Mouse (Mus musculus) erythroblast, embryonic 14.5 days (primary cell): ENCODE measurements around the gene Katna1. TPM values are rescaled to one million over a fixed set of nuclear protein-coding genes. Genes with fewer than 3 reads are reported as not detected.

Source experiments
- H3K27me3 ChIP-seq: 2 replicates; pipeline ENCODE4 v1.6.1; 2012; ENCODE audit warnings: inconsistent platforms; ENCODE audit not compliant: control insufficient read depth
- H3K36me3 ChIP-seq: 2 replicates; pipeline ENCODE4 v1.6.1; 2012; ENCODE audit warnings: mild to moderate bottlenecking, inconsistent platforms; ENCODE audit not compliant: control insufficient read depth
- H3K4me1 ChIP-seq: 2 replicates; pipeline ENCODE4 v1.6.1; 2012; ENCODE audit warnings: inconsistent platforms; ENCODE audit not compliant: control insufficient read depth
- H3K4me3 ChIP-seq: replicated peaks from 2 replicates; pipeline ENCODE3; 2012; ENCODE audit warnings: moderate library complexity, mild to moderate bottlenecking, inconsistent platforms
- H3K9me3 ChIP-seq: 2 replicates; pipeline ENCODE4 v1.6.1; 2012; ENCODE audit warnings: low read length, inconsistent platforms, mixed read lengths; ENCODE audit not compliant: control insufficient read depth
- GATA1 ChIP-seq: IDR thresholded peaks from 2 replicates; pipeline ENCODE4 v1.6.1; 2012; ENCODE audit warnings: low read length, inconsistent platforms, mixed read lengths
- TAL1 ChIP-seq: IDR thresholded peaks from 3 replicates; pipeline ENCODE4 v1.6.1; 2012; ENCODE audit warnings: low read length, inconsistent platforms, mixed read lengths
- polyA plus RNA-seq: library from polyadenylated mRNA; stranded (reverse); fragments of >175 nt; gene quantifications from 2 replicates; pipeline ENCODE4 v1.2.3, GENCODE M21; 2012

Katna1 gene
- polyA plus RNA-seq, 1 experiment = 0.23 TPM

DNA sequence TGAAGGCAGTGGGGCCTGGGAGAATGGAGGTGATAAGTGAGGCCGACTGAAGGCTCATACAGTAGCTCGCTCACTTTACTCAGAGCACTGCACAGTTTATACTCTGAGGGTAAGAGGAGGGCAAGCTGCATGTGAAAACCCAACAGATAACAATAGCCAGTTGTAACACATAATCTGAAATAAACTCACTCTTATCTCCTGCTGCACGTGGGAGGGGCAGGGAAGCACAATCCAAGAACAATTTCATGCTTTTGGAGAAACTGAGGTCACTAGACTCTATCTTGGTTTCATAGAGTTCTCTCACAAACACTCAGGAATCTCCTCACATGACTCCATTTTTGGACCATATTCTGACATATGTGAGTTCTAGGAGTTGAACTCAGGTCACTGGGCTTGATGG lies 75.5 kb downstream of the Katna1 start:
- H3K9me3 ChIP-seq = no peaks in the 10 kb centered on the region
- no peak overlapping the region for H3K4me3 ChIP-seq
- H3K27me3 ChIP-seq = no peaks in the 10 kb centered on the region
- H3K4me1 ChIP-seq = no peaks in the 10 kb centered on the region
- TF ChIP-seq GATA1 = no peak
- TF ChIP-seq TAL1 = no peak
- H3K36me3 ChIP-seq = peaks cover 97% of the 10 kb centered on the region

DNA sequence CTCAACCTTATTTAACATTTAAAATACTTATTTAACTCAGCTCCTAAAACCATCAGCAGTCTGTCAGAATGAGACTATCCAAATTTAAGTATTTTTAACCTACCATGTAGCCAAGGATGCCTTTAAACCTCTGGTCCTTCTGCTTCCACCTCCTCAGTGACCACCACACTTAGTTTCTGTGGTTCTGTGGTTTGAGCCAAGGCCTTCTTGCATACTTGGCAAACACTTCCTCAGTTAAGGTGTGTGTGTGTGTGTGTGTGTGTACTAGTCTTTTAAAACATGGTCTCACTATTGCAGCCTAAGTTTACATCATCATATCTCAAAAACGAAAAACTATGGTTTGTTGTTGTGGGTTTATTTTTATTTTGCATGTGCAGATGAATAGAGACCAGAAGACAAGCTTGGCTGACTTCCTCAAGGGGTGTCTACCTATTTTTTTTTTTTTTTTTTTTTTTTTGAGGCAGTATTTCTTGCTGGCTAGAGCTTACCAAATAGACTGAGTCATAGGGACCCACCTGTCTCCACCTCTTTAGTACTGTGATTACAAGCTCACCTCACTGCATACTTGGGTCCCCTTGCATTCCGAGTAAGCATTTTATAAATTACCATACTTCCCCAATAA lies 76.8 kb downstream of the Katna1 start:
- Histone ChIP-seq H3K36me3 (peaks cover 97% of the 10 kb centered on the region), H3K4me3 (no peak overlapping the region), H3K4me1 (no peaks in the 10 kb centered on the region; the same call in 1 of the 2 replicates), H3K9me3 (no peaks in the 10 kb centered on the region), H3K27me3 (no peaks in the 10 kb centered on the region)
- TF ChIP-seq GATA1 (no peak), TAL1 (no peak)

GRCm38 (mm10) chr10:7809937-7810336 lies 84.1 kb downstream of the Katna1 start:
- Histone ChIP-seq H3K4me1 (no peaks in the 10 kb centered on the region; the same call in 1 of the 2 replicates), H3K9me3 (no peaks in the 10 kb centered on the region), H3K27me3 (no peaks in the 10 kb centered on the region), H3K36me3 (peaks cover 96% of the 10 kb centered on the region), H3K4me3 (no peak overlapping the region)
- TF ChIP-seq GATA1 = no peak
- TF ChIP-seq TAL1 = no peak

Other genes starting within 250 kb of the Katna1 start
- not detected in 2 replicates for gene Lrp11, start 136.2 kb upstream of the Katna1 start, polyA plus RNA-seq
- 0.03 and 0.23 TPM in 2 replicates for gene Nup43, start 58.5 kb upstream of the Katna1 start, polyA plus RNA-seq
- gene Pcmt1, start 44.9 kb upstream of the Katna1 start, polyA plus RNA-seq = 8.2 and 8.5 TPM in 2 replicates
- 0.15 and 0.16 TPM in 2 replicates for gene Lats1, start 44.8 kb upstream of the Katna1 start, polyA plus RNA-seq
- 1.3 and 1.4 TPM in 2 replicates for gene Ginm1, start 66.8 kb downstream of the Katna1 start, polyA plus RNA-seq
- 0.38 and 0.91 TPM in 2 replicates for gene Ppil4, start 66.9 kb downstream of the Katna1 start, polyA plus RNA-seq
- not detected in 2 replicates for gene Zc3h12d, start 106.5 kb downstream of the Katna1 start, polyA plus RNA-seq
- gene Tab2, start 230.2 kb downstream of the Katna1 start, polyA plus RNA-seq = 0.83 and 1.1 TPM in 2 replicates